Mouse (Mus musculus): ENCODE measurements around the gene Ltb4r1.

Ltb4r1 gene

DNA sequence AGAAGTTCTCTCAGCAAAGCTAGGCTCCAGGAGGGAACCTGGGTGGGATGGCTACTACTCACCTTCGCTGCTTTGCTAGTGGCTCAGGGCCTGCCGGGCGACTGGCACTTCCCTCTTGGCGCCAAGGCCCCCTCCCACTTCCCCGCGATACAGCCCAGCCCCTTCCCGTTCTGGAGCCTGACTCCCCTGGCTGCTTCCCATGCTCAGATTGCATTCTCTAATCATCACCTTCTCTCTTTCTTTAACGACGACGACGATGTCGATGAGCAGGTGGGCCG is 18.1 kb downstream of the Ltb4r1 start, which contains the start of gene Adcy4:
Gene Adcy4, minus strand, starts transcription at position 138 of the 278 bp plus-strand sequence.
- DNase-seq (ENCODE audit: low spot score in 2 of 2) = peak; percentile 45 to 65

DNA sequence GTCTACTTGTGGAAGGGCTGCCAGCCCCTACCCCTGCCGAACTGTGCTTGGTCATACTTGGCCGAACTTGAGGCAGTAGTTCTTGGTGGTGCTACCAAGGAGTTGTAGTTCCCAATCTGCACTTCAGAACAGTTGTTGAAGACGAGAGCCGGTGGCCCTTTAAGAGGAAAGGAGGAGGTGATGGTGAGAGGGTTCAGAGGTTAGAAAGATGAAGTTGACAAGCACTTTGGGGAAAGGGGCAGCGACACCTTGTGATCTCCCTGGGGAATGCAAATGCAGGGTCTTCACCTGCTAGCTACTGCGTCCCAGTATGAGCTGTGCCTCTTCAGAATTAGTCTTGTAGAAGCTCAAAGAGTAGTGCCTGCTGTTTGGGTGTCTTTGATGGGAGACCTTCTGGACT is 19.4 kb downstream of the Ltb4r1 start:
- peak; percentile 0 for DNase-seq (ENCODE audit: low spot score in 2 of 2)

DNA sequence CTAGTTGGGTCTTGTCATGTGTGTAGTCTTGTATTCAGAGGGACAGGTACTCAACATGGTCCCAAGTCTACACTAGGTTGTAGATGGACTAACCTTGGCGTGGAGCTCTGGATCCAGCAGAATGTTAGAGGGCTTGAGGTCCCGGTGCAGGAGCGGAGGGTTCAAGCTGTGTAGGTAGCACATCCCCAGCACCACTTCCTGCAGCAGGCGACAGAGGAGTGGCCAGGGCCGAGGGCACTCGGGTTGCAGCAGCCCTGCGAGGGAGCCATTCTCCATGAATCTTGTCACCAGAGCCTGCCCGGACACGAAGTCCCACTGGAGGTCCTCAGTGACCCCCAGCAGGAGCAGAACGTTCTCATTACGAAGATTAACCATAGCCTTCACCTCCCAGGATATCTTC is 22.0 kb downstream of the Ltb4r1 start:
- DNase-seq (ENCODE audit: low spot score in 2 of 2) = peak in 1 of 2 experiments; percentile 0

DNA sequence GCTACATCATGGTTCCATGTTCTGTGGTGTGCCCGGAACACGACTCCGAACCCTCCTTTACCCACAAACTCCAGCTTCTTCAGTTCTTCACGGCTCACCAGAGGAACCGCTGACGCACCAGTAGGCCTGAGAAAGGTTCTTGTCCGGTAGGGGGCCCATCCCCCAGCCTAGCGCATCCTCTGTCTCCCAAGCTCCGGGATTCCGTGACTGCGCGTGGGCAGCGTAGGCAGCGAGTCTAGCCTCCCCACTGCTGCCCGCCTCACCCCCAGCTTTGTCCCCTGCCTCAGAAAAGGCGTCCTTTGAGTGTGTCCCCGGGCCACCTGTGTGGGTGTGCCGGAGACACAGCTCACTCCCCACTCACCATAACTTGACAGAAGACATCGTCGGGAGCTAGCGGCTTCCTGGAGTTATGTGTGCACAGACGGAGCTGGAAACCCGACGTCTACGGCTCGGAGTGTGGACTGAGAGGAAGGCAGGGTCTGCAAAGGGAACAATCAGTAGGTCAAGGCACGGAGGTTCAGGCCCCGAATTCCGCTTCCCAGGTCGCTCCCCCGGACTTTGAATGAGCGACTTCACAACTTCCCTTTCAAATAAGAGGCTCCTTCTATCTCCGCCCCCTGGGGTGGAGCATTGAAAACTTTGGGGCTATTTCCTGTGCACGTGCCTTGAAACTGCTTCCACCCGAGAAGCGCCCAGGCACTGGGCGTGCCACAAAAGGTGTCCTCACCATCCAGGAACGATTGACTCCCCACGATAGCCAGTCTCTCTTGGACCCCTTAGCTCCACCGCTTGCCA is 22.7 kb downstream of the Ltb4r1 start, which contains the start of gene Ripk3:
Gene Ripk3, minus strand, starts transcription at position 610 of the 795 bp plus-strand sequence.
- peak; percentile 62 to 63 for DNase-seq (ENCODE audit: low spot score in 2 of 2)

DNA sequence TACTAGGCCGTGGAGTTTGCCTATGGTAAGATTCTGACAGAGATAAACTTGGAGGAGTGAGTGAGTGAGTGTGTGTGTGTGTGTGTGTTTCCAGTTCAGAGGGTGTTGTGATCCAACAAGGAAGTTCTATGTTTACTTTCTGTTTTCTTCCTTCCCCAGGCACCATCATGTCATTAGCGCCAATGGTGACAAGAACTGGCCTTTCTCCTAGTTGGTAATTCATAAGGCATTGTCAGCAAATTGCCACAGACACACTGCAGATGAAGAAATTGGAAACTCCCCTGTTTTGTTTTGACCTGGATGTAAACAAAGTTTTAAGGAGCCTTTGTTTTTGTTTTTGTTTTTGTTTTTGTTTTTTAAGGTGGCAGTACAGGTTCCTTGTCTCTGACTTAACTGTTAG is 27.7 kb downstream of the Ltb4r1 start:
- DNase-seq (ENCODE audit: low spot score in 2 of 2) = no peak

DNA sequence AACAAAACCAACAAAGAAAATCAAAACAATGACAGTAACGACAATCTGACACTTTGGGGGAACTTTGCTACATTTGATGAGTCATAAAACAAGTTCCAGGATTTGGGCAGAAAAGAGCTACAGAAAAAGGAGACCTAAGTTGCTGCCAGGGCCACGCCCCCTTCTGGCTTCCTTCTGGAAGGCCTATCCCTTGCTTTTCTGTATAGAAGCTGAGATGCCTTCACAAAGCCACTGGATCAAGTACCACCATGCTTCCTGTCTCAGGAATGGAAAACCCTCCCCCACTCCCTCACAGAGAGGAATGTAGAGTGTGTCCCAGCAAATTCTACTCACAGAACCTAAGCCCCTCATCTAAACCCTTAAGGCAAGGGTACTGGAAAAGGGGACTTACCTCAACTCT is 28.2 kb downstream of the Ltb4r1 start:
- DNase-seq (ENCODE audit: low spot score in 2 of 2) = peak in 1 of 2 experiments; percentile 22

DNA sequence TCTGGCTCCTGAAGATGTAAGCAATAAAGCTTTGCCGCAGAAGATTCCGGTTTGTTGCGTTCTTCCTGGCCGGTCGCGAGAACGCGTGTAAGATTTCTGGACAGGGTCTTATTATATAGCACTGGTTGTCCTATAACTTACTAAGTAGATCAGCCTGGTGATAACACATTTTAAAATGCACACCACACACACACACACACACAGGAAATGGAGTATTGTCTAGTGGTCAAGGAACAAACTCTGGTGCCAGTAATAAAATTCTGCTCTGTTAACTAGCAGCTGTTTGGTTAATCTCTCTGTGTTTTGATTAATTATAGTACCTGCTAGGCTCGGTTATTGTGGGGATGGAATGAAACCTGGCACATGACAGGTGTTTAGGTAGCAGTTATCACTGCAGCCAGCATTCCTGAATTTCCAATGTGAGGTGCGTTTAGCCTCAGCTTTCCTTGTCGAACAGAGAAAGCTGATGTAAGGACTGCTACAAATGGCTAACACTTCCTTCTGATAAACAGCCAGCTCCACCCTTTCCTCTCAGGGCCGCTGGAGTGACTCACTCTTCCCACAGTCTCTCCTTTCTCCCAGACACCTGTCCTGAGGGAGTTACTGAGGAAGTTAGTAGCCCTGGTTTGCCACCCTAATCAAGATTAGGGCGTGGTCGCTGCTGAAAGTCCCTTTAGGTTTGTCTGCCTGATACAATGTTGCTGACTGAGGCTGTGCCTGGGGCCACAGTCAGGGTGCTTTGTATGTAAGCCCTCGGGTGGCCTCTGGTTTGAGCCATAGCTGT is 29.8 kb downstream of the Ltb4r1 start:
- peak; percentile 75 to 76 for DNase-seq (ENCODE audit: low spot score in 2 of 2)

DNA sequence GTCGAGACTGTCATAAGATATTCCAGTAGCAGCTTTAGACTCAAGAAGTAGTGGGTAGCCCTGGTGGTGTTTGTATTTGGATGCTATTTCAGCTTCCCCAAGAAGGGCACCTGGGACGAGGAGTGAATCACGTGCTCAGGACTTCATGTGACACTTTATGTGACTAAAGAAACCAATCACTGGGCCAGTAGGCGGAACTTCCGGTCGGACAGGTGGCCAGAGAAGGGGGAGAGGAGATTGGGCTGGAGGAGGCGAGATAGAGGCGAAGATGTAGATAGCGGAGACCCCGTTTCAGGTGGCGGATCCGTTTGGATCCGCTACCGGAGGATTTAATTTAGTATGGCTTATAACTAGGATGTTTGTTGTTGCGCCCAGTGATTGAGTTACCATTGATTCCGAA is 49.1 kb downstream of the Ltb4r1 start:
- DNase-seq (ENCODE audit: low spot score in 2 of 2) = peak; percentile 51 to 58

DNA sequence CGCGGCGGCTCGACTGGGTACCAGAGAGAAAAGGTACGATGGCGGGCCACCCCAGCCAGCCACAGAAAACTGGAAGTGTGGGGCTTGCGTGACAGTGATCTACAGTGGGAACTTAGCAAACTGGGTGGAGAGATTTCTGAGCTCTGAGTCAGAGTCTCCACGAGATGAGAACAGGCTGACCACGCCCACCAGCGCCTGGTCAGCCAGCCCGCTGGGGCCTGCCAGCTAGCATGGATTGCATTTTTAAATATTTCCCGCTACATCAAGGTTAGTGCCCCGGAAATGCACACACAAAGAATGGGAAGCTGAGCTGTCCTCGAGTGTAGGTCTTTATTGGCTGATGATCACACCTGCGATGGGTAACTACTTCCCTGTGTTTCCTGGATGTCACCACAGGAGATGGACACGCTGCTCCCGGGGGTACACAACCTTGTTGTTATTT is 49.6 kb downstream of the Ltb4r1 start:
- DNase-seq (ENCODE audit: low spot score in 2 of 2) = peak; percentile 67 to 77
